In genomic region chr17:74458711-74459408, GRCm38 (mm10) we compare ENCODE assay signal across 14 mouse cellular contexts. TPM values are rescaled to one million over a fixed set of nuclear protein-coding genes. Genes with fewer than 3 reads are reported as not detected.
DNase-seq lines count a peak whose midpoint lies in the region; ATAC-seq and TF ChIP-seq lines count a peak whose summit lies in the region.
"Had no signal": no experiment of that assay in that cellular context is flagged by ENCODE, and none has a peak within 500 bp of the region (broad histone marks: within the 10 kb centered on the region; RNA-seq: fewer than 3 reads in every experiment).

TSS of gene Nlrc4 (minus strand) at chr17:74459142.

- no peaks in the 10 kb centered on the region for H3K9me3 ChIP-seq in intestine, embryonic 16.5 days (ENCODE audit: control insufficient read depth, low read length)
- H3K9me3 ChIP-seq in stomach, embryonic 16.5 days (replicated peaks; ENCODE audit: control insufficient read depth, low read length), result no peaks in the 10 kb centered on the region
- H3K9me3 ChIP-seq: heart, embryonic 13.5 days; limb, embryonic 13.5 days had no signal

- H3K4me3 ChIP-seq in bone marrow, adult 2 months (replicated peaks; ENCODE audit: control insufficient read depth, low read depth, low read length), result peak within 1 kb of the TSS; percentile 59
- H3K4me3 ChIP-seq in intestine, embryonic 16.5 days (ENCODE audit: low read length), result peak within 1 kb of the TSS; percentile 42
- H3K4me3 ChIP-seq in stomach, embryonic 16.5 days (replicated peaks; ENCODE audit: low read length), result peak within 1 kb of the TSS; percentile 34
- H3K4me3 ChIP-seq: heart, embryonic 13.5 days; limb, embryonic 13.5 days had no signal

- peak within 1 kb of the TSS; percentile 54 for H3K9ac ChIP-seq in intestine, embryonic 16.5 days (ENCODE audit: low read depth, low read length)
- H3K9ac ChIP-seq in stomach, embryonic 16.5 days (ENCODE audit: low read length), result peak within 1 kb of the TSS; percentile 40; the same call in 1 of the 2 replicates
- H3K9ac ChIP-seq: heart, embryonic 13.5 days; limb, embryonic 13.5 days had no signal

- TF ChIP-seq CTCF in bone marrow, adult 2 months (IDR thresholded peaks at IDR 0.05; ENCODE audit: control insufficient read depth, insufficient read depth, low read length), result no peak

- peak within 1 kb of the TSS; percentile 49 for H3K4me2 ChIP-seq in intestine, embryonic 16.5 days (ENCODE audit: low read depth, low read length)
- H3K4me2 ChIP-seq in stomach, embryonic 16.5 days (ENCODE audit: low read depth, low read length), result peak within 1 kb of the TSS; percentile 34
- H3K4me2 ChIP-seq: heart, embryonic 13.5 days; limb, embryonic 13.5 days had no signal

- H3K27ac ChIP-seq in bone marrow, adult 2 months (ENCODE audit: control insufficient read depth, insufficient read depth, low read depth, low read length, poor library complexity), result peak within 1 kb of the TSS; percentile 30; the same call in 1 of the 2 replicates
- H3K27ac ChIP-seq in intestine, embryonic 16.5 days (ENCODE audit: low read length), result peak within 1 kb of the TSS; percentile 93
- peak within 1 kb of the TSS; percentile 73 for H3K27ac ChIP-seq in stomach, embryonic 16.5 days (ENCODE audit: low read length)
- H3K27ac ChIP-seq: heart, embryonic 13.5 days; limb, embryonic 13.5 days had no signal

- ATAC-seq in intestine, embryonic 16.5 days, result peak; percentile 66
- ATAC-seq in stomach, embryonic 16.5 days (ENCODE audit: insufficient read depth, low FRiP score), result peak; percentile 53; the same call in 1 of the 2 replicates
- ATAC-seq: Patski had no signal

- WGBS in bone marrow, adult 2 months, result 20% methylated on average over 8 of the region's 8 CpGs
- 48% methylated on average over 8 of the region's 8 CpGs for WGBS in intestine, embryonic 16.5 days
- 51% methylated on average over 8 of the region's 8 CpGs for WGBS in stomach, embryonic 16.5 days

- H3K4me1 ChIP-seq in bone marrow, adult 2 months (ENCODE audit: control insufficient read depth, insufficient read depth, low read length), result peaks cover 3% of the 10 kb centered on the region
- no peaks in the 10 kb centered on the region for H3K4me1 ChIP-seq in intestine, embryonic 16.5 days (ENCODE audit: control insufficient read depth, insufficient read depth, low read length)
- no peaks in the 10 kb centered on the region for H3K4me1 ChIP-seq in stomach, embryonic 16.5 days (ENCODE audit: control insufficient read depth, insufficient read depth, low read length)
- H3K4me1 ChIP-seq: heart, embryonic 13.5 days; limb, embryonic 13.5 days had no signal

- no peaks in the 10 kb centered on the region for H3K27me3 ChIP-seq in intestine, embryonic 16.5 days (replicated peaks; ENCODE audit: control insufficient read depth, insufficient read depth, low read length)
- H3K27me3 ChIP-seq in stomach, embryonic 16.5 days (ENCODE audit: control insufficient read depth, insufficient read depth, low read length), result no peaks in the 10 kb centered on the region
- H3K27me3 ChIP-seq: heart, embryonic 13.5 days; limb, embryonic 13.5 days; Patski had no signal

- no peaks in the 10 kb centered on the region for H3K36me3 ChIP-seq in intestine, embryonic 16.5 days (ENCODE audit: control insufficient read depth, insufficient read depth, low read length)
- no peaks in the 10 kb centered on the region for H3K36me3 ChIP-seq in stomach, embryonic 16.5 days (ENCODE audit: control insufficient read depth, insufficient read depth, low read length)
- H3K36me3 ChIP-seq: heart, embryonic 13.5 days; limb, embryonic 13.5 days had no signal

- TF ChIP-seq POLR2A in bone marrow, adult 2 months (IDR thresholded peaks at IDR 0.05; ENCODE audit: borderline replicate concordance, control insufficient read depth, low read depth, low read length), result no peak

- DNase-seq in lung, postnatal 25 days (ENCODE audit: low spot score), result peak; percentile 7
- no peak for DNase-seq in lung, postnatal 10 days
- DNase-seq in adrenal gland, adult 2 months, result no peak
- no peak for DNase-seq in left cerebral cortex, adult 9 months (ENCODE audit: low spot score in 2 of 2)
- DNase-seq: adrenal gland, postnatal 36 days; kidney, adult 11 months; layer of hippocampus, postnatal 36 days; retina, postnatal 1 day had no signal

RNA-seq across cellular contexts. Expression of gene Nlrc4, which starts in this region (rescaled TPM):
- 0.95 and 4.1 TPM in 2 replicates for polyA plus RNA-seq in bone marrow, adult 2 months (2011; ENCODE audit: insufficient read depth, insufficient read length, low replicate concordance, missing spikeins)
- polyA plus RNA-seq in intestine, embryonic 16.5 days (2015; fragmentation: Nextera tagmentation; extraction: Ambion mirVana), result 8.6 and 9.5 TPM in 2 replicates
- polyA plus RNA-seq in stomach, embryonic 16.5 days (2015; fragmentation: Nextera tagmentation; extraction: Ambion mirVana), result 3.2 and 3.8 TPM in 2 replicates
- under 1 TPM; 0.43 to 0.52 TPM for total RNA-seq in adrenal gland, adult 2 months (2021)
- polyA plus RNA-seq in adrenal gland, adult 2 months (2012; rRNA removed), result 0.03 and 0.10 TPM in 2 replicates

Comparison
In these comparisons a context has a peak if more than half of its experiments do, and no peak if none do; other contexts are left out.
1. H3K27ac ChIP-seq: peak in every context shown above with its lines; median percentile 93 in intestine, embryonic 16.5 days; 73 in stomach, embryonic 16.5 days; 30 in bone marrow, adult 2 months.